Mouse (Mus musculus): ENCODE measurements around the gene Cnot3.

- TF ChIP-seq GATA1 (IDR thresholded peaks at IDR 0.05; ENCODE audit: low read length) (no peak), TAL1 (IDR thresholded peaks at IDR 0.05; ENCODE audit: low read length) (no peak)
Measured at GRCm38 (mm10) chr7:3691919-3692318, 46.9 kb downstream of the Cnot3 start.

All from erythroblast, embryonic 14.5 days (primary cell).